Mouse (Mus musculus): ENCODE results near the gene Hat1.

Gene Hat1

GRCm38 (mm10) chr2:71462553-71462952 lies 73.8 kb downstream of the Hat1 start:
- DNase-seq (ENCODE audit: low spot score) = no peak

- DNase-seq (ENCODE audit: low spot score) = no peak
Measured at GRCm38 (mm10) chr2:71466103-71466502, 77.3 kb downstream of the Hat1 start.

GRCm38 (mm10) chr2:71466861-71467450 lies 78.2 kb downstream of the Hat1 start:
- no peak for DNase-seq (ENCODE audit: low spot score)

GRCm38 (mm10) chr2:71471094-71471493 lies 82.3 kb downstream of the Hat1 start:
- no peak for DNase-seq (ENCODE audit: low spot score)

DNA sequence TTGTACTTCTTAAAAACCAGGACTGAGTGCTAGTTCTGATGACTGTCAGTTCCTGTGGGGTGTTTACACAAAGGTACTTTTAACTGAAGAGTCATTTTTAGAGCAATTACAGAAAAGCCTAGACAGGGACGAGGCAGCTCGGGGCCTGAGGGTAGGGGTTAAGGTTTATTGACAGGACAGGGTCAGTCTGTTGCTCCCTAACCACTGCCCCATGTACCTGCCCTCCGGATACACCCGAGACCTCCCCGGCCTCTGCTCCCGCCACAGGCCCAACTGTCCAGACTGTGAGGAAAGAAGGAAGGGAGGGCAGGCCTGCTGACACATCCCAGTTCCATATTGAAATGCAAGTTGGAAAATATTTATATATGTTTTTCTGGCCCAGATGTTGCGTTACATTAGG lies 85.1 kb downstream of the Hat1 start:
- no peak for DNase-seq (ENCODE audit: low spot score)

DNA sequence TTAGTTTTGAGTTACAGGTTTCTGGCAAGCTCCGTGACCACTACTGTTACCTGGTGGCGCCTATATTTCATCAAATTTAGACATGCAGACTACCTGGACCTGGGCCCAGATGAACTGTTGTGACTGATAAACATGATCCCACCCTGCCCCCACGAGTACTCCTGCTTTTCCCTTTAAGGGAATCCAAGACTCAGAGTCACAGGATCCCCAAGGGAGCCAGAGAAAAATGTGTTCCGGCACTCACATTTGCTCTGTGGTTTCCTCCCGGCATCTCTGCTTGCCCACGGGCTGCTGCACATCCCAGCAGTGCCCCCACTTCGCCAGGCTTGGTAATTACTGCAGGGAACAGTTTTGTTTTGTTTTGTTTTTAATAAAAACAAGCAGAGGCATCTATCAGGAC lies 85.6 kb downstream of the Hat1 start:
- DNase-seq (ENCODE audit: low spot score) = no peak

DNA sequence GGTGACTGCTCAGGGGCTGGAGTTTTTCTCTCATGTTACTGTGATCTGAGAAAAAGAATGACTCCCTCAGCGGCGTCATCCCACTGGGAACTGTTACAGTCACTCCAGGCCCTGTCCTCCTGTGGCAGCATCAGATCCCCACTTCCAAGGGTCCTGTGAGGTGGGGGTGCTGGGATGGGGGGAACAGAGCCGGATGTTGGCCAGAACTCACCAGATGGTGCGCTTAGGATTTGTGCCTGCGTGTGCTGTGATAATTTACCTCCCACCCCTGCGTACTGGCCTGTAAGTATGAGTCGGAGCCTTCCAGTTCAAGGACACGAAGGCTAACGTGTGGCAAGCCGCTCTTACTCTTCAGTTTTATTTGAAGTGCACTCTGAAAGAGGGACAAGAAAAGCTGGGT lies 86.6 kb downstream of the Hat1 start:
- DNase-seq (ENCODE audit: low spot score) = no peak

DNA sequence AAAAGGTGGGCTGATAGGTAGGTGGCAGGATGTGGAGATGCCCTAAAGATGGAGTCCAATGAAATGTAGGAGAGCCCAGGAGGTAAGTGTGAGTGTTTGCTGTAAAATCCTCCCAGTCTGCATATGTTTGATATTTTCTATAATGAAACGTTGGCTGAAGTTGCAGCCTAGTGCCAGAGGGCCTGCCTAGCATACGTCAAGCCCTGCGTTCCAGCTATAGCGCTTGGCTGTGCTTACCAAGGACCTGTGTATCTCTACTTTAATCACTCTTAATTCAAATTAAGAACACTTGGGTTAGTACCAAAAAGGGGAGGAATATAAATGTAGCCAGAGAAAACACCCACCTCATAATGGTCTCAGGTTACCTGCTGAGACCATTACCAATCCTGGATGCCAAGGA lies 87.0 kb downstream of the Hat1 start:
- DNase-seq (ENCODE audit: low spot score) = no peak

DNA sequence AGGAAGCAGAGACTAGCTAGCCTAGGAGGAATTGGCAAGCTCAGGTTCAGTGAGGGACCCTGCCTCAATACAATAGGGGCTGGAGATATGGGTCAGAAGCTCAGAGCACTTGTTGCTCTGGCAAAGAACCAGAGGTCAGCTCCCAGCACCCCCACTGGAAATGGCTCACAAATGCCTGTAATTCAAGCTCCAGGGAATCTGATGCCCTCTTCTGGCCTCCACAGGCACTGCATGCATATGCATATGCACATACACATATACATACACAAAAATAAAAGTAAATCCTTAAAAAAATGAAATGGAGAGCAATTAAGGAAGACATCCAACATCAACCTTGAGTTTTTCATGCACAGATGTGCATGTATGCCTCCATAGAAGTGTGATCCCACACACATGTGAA lies 89.0 kb downstream of the Hat1 start:
- no peak for DNase-seq (ENCODE audit: low spot score)

GRCm38 (mm10) chr2:71479917-71480316 lies 91.2 kb downstream of the Hat1 start:
- no peak for DNase-seq (ENCODE audit: low spot score)

DNA sequence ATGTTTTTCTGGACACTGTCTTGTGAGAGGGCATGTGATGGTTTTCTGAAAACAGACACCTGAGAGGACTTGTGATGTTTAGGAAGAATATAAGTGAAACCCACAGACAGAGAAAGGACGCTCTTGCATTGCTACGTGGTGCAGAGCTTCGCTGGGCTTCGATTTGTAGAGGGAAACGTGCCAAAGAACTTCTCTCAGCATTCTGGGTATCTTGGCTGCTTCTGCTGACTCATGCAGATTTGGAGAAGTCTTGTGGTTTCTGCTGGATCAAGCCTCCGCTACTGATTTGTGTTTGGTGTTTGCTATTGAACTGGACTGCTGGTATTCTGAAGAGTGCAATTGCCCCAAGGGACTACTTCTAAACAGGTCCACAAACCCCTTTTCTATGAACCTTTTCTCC lies 93.1 kb downstream of the Hat1 start:
- DNase-seq (ENCODE audit: low spot score) = no peak

DNA sequence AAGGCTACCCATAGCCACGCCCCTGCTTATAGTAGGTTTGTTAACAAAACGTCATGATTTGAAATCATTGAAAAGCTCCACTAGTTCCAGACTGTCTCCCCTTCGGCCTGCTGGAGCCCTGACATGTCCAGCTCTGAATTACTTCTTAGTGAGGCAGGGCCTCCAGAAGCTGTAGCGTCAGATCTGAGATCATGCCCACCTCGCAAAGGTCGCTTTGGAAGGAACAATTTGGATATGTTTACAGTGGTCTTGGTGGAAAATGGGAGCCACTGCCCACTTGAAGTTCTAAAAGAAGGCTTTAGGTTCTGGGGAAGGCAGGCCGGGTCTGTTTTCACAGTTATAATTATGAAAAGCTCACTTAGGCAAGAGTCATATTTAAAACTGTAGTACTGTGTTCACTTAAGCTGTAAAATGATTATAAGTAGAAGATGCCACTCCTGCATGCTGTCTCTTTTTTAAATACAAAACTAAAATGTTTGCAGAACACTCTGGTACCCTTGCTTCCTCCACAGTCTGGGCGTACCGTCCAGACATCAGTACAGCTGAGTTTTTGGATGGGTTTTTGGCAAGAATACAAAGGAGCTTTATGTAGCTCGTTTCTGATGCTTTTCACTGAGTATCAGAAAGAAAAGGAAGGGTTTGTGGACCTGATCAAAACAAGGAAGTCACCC lies 94.4 kb downstream of the Hat1 start:
- no peak for DNase-seq (ENCODE audit: low spot score)

GRCm38 (mm10) chr2:71483717-71484066 lies 94.9 kb downstream of the Hat1 start:
- DNase-seq (ENCODE audit: low spot score) = no peak

All from testis, postnatal 14 days (tissue).